Mouse (Mus musculus) embryonic stem cell, embryonic (primary cell): Measurements from ENCODE around the gene Atp2a2.

Source experiments
- CTCF ChIA-PET, 4 experiments: fragments of 300-600 bp in 2 of 4; fragments of 350-600 bp in 2 of 4; sonication (Branson Sonifier 250); formaldehyde crosslinking; loops; one replicate each; lab custom pipeline; 2022; ENCODE audit warnings: inconsistent platforms in 2 of 4; lab: Charles Lee
- POLR2A ChIA-PET, 4 experiments: fragments of 300-600 bp in 2 of 4; fragments of 350-600 bp in 2 of 4; sonication (Branson Sonifier 250); formaldehyde crosslinking; loops; one replicate each; lab custom pipeline; 2022; ENCODE audit warnings: antibody characterized with exemption in 4 of 4, inconsistent platforms in 1 of 4; lab: Charles Lee

Atp2a2 gene

GRCm38 (mm10) chr5:122508861-122509306 is 6.9 kb upstream of the Atp2a2 start:
- ChIA-PET CTCF (interaction anchor here in 2 of 4 experiments (0.6 to 0.7 kb wide), 3 partner anchors 208 to 377 kb away, joined by 3 to 7 read pairs (median 5); no protein-coding TSS in a partner anchor), POLR2A (interaction anchor here in 3 of 4 experiments (0.8 to 1.2 kb wide), 5 partner anchors 9 to 361 kb away, joined by 3 to 4 read pairs (median 3); partner anchors contain the start of gene Tctn1 (in 1 of the 3))

- ChIA-PET CTCF (no interaction called here), POLR2A (interaction anchor here in 1 of 4 experiments (0.6 to 1.0 kb wide), 2 partner anchors 125 to 1303 kb away, joined by 3 read pairs; no protein-coding TSS in a partner anchor)
Observed at GRCm38 (mm10) chr5:122507396-122507795, 5.4 kb upstream of the Atp2a2 start.

- ChIA-PET CTCF (interaction anchor here in 1 of 4 experiments (0.6 kb wide), 1 partner anchor 558 kb away, joined by 3 read pairs; no protein-coding TSS in a partner anchor), POLR2A (interaction anchor here in 2 of 4 experiments (1.0 to 26.5 kb wide), 3 partner anchors 10 to 41 kb away, joined by 4 to 757 read pairs (median 5); no protein-coding TSS in a partner anchor)
Observed at GRCm38 (mm10) chr5:122506462-122506861, 4.4 kb upstream of the Atp2a2 start.

- CTCF ChIA-PET, result interaction anchor here in 3 of 4 experiments (0.7 to 1.0 kb wide), 4 partner anchors 65 to 445 kb away, joined by 3 to 4 read pairs (median 3); no protein-coding TSS in a partner anchor
- POLR2A ChIA-PET, result interaction anchor here (0.6 to 26.5 kb wide), 14 partner anchors 9 to 532 kb away, joined by 3 to 757 read pairs (median 4); partner anchors contain the start of gene P2rx4 (in 1 of the 4)
Observed at GRCm38 (mm10) chr5:122505554-122505953, 3.5 kb upstream of the Atp2a2 start.

- CTCF ChIA-PET, result interaction anchor here in 2 of 4 experiments (0.6 to 1.2 kb wide), 6 partner anchors 10 to 714 kb away, joined by 3 to 4 read pairs (median 3); partner anchors contain the start of gene Tctn1 (in 1 of the 2)
- POLR2A ChIA-PET, result interaction anchor here (0.5 to 26.5 kb wide), 49 partner anchors 8 to 766 kb away, joined by 3 to 757 read pairs (median 4); partner anchors contain the start of genes Anapc7 (in 2 of the 4) and Anapc5 (in 1 of the 4)
Observed at GRCm38 (mm10) chr5:122503760-122504119, 1.7 kb upstream of the Atp2a2 start.

GRCm38 (mm10) chr5:122503015-122503759 is 1.2 kb upstream of the Atp2a2 start:
- ChIA-PET CTCF (interaction anchor here in 2 of 4 experiments (0.6 to 1.2 kb wide), 5 partner anchors 10 to 647 kb away, joined by 3 to 4 read pairs (median 3); partner anchors contain the start of gene Tctn1 (in 1 of the 2)), POLR2A (interaction anchor here (0.6 to 26.5 kb wide), 42 partner anchors 8 to 767 kb away, joined by 3 to 757 read pairs (median 4); partner anchors contain the start of gene Anapc7 (in 1 of the 4))

GRCm38 (mm10) chr5:122501101-122502076 is 636 bp downstream of the Atp2a2 start:
- ChIA-PET POLR2A (interaction anchor here (0.6 to 26.5 kb wide), 37 partner anchors 8 to 371 kb away, joined by 3 to 757 read pairs (median 3); partner anchors contain the start of genes Rad9b (in 2 of the 4), Vps29 (in 2 of the 4) and P2rx4 (in 1 of the 4)), CTCF (interaction anchor here in 3 of 4 experiments (0.6 to 0.9 kb wide), 4 partner anchors 14 to 560 kb away, joined by 3 to 11 read pairs (median 6); no protein-coding TSS in a partner anchor)

- ChIA-PET POLR2A (interaction anchor here (0.7 to 26.5 kb wide), 8 partner anchors 10 to 76 kb away, joined by 3 to 757 read pairs (median 8); no protein-coding TSS in a partner anchor), CTCF (no interaction called here)
Observed at GRCm38 (mm10) chr5:122500563-122500962, 1.5 kb downstream of the Atp2a2 start.

GRCm38 (mm10) chr5:122500141-122500540 is 1.9 kb downstream of the Atp2a2 start:
- CTCF ChIA-PET, result no interaction called here
- POLR2A ChIA-PET, result interaction anchor here (0.6 to 26.5 kb wide), 14 partner anchors 10 to 271 kb away, joined by 3 to 757 read pairs (median 4); no protein-coding TSS in a partner anchor

- ChIA-PET POLR2A (interaction anchor here (0.7 to 26.5 kb wide), 13 partner anchors 9 to 403 kb away, joined by 3 to 757 read pairs (median 4); no protein-coding TSS in a partner anchor), CTCF (interaction anchor here in 1 of 4 experiments (0.7 kb wide), 1 partner anchor 67 kb away, joined by 4 read pairs; no protein-coding TSS in a partner anchor)
Observed at GRCm38 (mm10) chr5:122498046-122498445, 4.0 kb downstream of the Atp2a2 start.

- CTCF ChIA-PET, result interaction anchor here in 1 of 4 experiments (0.7 kb wide), 1 partner anchor 8 kb away, joined by 3 read pairs; no protein-coding TSS in a partner anchor
- POLR2A ChIA-PET, result interaction anchor here (0.7 to 26.5 kb wide), 11 partner anchors 12 to 414 kb away, joined by 3 to 757 read pairs (median 5); no protein-coding TSS in a partner anchor
Observed at GRCm38 (mm10) chr5:122496990-122497389, 5.0 kb downstream of the Atp2a2 start.

GRCm38 (mm10) chr5:122494449-122494848 is 7.6 kb downstream of the Atp2a2 start:
- CTCF ChIA-PET, result no interaction called here
- POLR2A ChIA-PET, result interaction anchor here (0.7 to 36.9 kb wide), 13 partner anchors 1 to 139 kb away, joined by 3 to 757 read pairs (median 4); partner anchors contain the start of gene Atp2a2 (in 1 of the 4)

GRCm38 (mm10) chr5:122493035-122493434 is 9.0 kb downstream of the Atp2a2 start:
- ChIA-PET POLR2A (interaction anchor here in 3 of 4 experiments (0.6 to 36.9 kb wide), 13 partner anchors 0 to 1046 kb away, joined by 3 to 757 read pairs (median 4); partner anchors contain the start of gene Atp2a2 (in 2 of the 3)), CTCF (interaction anchor here in 2 of 4 experiments (0.6 to 0.7 kb wide), 2 partner anchors 40 to 508 kb away, joined by 3 read pairs; no protein-coding TSS in a partner anchor)

GRCm38 (mm10) chr5:122491385-122491784 is 10.6 kb downstream of the Atp2a2 start:
- POLR2A ChIA-PET, result interaction anchor here in 3 of 4 experiments (0.6 to 36.9 kb wide), 12 partner anchors 2 to 136 kb away, joined by 3 to 757 read pairs (median 4); partner anchors contain the start of gene Atp2a2 (in 2 of the 3)
- CTCF ChIA-PET, result interaction anchor here in 1 of 4 experiments (1.5 kb wide), 1 partner anchor 65 kb away, joined by 3 read pairs; no protein-coding TSS in a partner anchor

GRCm38 (mm10) chr5:122490148-122490547 is 11.9 kb downstream of the Atp2a2 start:
- CTCF ChIA-PET, result interaction anchor here in 1 of 4 experiments (0.6 to 0.8 kb wide), 2 partner anchors 9 to 163 kb away, joined by 3 to 8 read pairs; no protein-coding TSS in a partner anchor
- POLR2A ChIA-PET, result interaction anchor here (0.7 to 36.9 kb wide), 10 partner anchors 3 to 319 kb away, joined by 3 to 757 read pairs (median 4); partner anchors contain the start of gene Atp2a2 (in 1 of the 4)

- ChIA-PET POLR2A (interaction anchor here in 2 of 4 experiments (1.3 to 36.9 kb wide), 8 partner anchors 6 to 57 kb away, joined by 3 to 757 read pairs (median 5); partner anchors contain the start of gene Atp2a2 (in 1 of the 2)), CTCF (interaction anchor here in 2 of 4 experiments (0.6 kb wide), 3 partner anchors 38 to 367 kb away, joined by 3 to 4 read pairs (median 3); no protein-coding TSS in a partner anchor)
Observed at GRCm38 (mm10) chr5:122487825-122488224, 14.2 kb downstream of the Atp2a2 start.
